Mouse (Mus musculus): ENCODE data around the gene Tenm4. TPM values are rescaled to one million over a fixed set of nuclear protein-coding genes. Genes with fewer than 3 reads are reported as not detected.

Gene Tenm4
- total and polyA plus RNA-seq, 3 experiments: 0.04 to 0.38 TPM; not detected in 1

- H3K4me1 ChIP-seq (ENCODE audit: insufficient read depth, low read depth, low read length): no peaks in the 10 kb centered on the region
- DNase-seq (ENCODE audit: low spot score) (no peak), ATAC-seq (ENCODE audit: extremely low read depth, insufficient number of reproducible peaks, low FRiP score, poor library complexity, severe bottlenecking) (no peak)
- no peaks in the 10 kb centered on the region for H3K27me3 ChIP-seq (ENCODE audit: insufficient read depth, low read length)
- H3K36me3 ChIP-seq (replicated peaks): no peaks in the 10 kb centered on the region
- H3K4me3 ChIP-seq (ENCODE audit: low read depth, low read length): no peak overlapping the region
- H3K9me3 ChIP-seq (replicated peaks): peaks cover 59% of the 10 kb centered on the region
- TF ChIP-seq GATA2 (IDR thresholded peaks at IDR 0.05; ENCODE audit: borderline replicate concordance, low read depth, low read length) (no peak), TAL1 (conservative IDR thresholded peaks at IDR 0.05; ENCODE audit: low read depth, low read length) (no peak), GATA1 (IDR thresholded peaks at IDR 0.05; ENCODE audit: borderline replicate concordance, low read length) (no peak), CTCF (IDR thresholded peaks at IDR 0.05; ENCODE audit: low read depth, low read length) (no peak), POLR2AphosphoS5 (IDR thresholded peaks at IDR 0.05; ENCODE audit: insufficient replicate concordance, low read depth, low read length) (no peak)
Measured at GRCm38 (mm10) chr7:96505538-96505937, 334.5 kb downstream of the Tenm4 start.

GRCm38 (mm10) chr7:96507046-96507445 lies 336.0 kb downstream of the Tenm4 start:
- ATAC-seq (ENCODE audit: extremely low read depth, insufficient number of reproducible peaks, low FRiP score, poor library complexity, severe bottlenecking): no peak
- no peak for TF ChIP-seq GATA2 (IDR thresholded peaks at IDR 0.05; ENCODE audit: borderline replicate concordance, low read depth, low read length)
- no peak for TF ChIP-seq CTCF (IDR thresholded peaks at IDR 0.05; ENCODE audit: low read depth, low read length)
- no peak overlapping the region for H3K4me3 ChIP-seq (ENCODE audit: low read depth, low read length)
- H3K36me3 ChIP-seq (replicated peaks): no peaks in the 10 kb centered on the region
- H3K4me1 ChIP-seq (ENCODE audit: insufficient read depth, low read depth, low read length): no peaks in the 10 kb centered on the region
- peaks cover 62% of the 10 kb centered on the region for H3K9me3 ChIP-seq (replicated peaks)
- no peaks in the 10 kb centered on the region for H3K27me3 ChIP-seq (ENCODE audit: insufficient read depth, low read length)
- DNase-seq (ENCODE audit: low spot score): no peak

DNA sequence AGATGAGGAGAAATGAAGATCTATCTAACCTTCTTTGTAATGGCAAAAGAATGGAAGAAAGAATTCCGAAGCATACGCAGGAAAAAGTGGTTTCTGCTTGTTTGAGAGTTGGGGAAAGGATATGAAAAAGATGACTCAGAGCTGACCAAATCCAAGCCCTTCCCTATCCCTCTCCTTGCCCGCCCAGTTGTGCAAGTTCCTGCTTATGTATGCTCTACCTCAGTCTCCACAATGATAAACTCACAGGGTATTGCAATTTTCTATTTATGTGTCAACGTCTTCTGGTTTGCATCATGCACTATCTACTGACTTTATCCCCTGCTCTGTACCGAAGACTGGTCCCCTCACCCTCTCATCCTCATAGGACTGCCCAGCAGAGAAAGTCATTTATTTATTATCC lies 339.4 kb downstream of the Tenm4 start:
- ATAC-seq (ENCODE audit: extremely low read depth, insufficient number of reproducible peaks, low FRiP score, poor library complexity, severe bottlenecking): no peak
- Histone ChIP-seq H3K4me3 (ENCODE audit: low read depth, low read length) (no peak overlapping the region), H3K27me3 (ENCODE audit: insufficient read depth, low read length) (no peaks in the 10 kb centered on the region), H3K36me3 (replicated peaks) (no peaks in the 10 kb centered on the region), H3K9me3 (replicated peaks) (peaks cover 54% of the 10 kb centered on the region), H3K4me1 (ENCODE audit: insufficient read depth, low read depth, low read length) (no peaks in the 10 kb centered on the region)
- no peak for DNase-seq (ENCODE audit: low spot score)
- TF ChIP-seq CTCF (IDR thresholded peaks at IDR 0.05; ENCODE audit: low read depth, low read length) (no peak), POLR2AphosphoS5 (IDR thresholded peaks at IDR 0.05; ENCODE audit: insufficient replicate concordance, low read depth, low read length) (no peak), TAL1 (conservative IDR thresholded peaks at IDR 0.05; ENCODE audit: low read depth, low read length) (no peak), GATA2 (IDR thresholded peaks at IDR 0.05; ENCODE audit: borderline replicate concordance, low read depth, low read length) (no peak), GATA1 (IDR thresholded peaks at IDR 0.05; ENCODE audit: borderline replicate concordance, low read length) (no peak)

- ATAC-seq (ENCODE audit: extremely low read depth, insufficient number of reproducible peaks, low FRiP score, poor library complexity, severe bottlenecking): no peak
- Histone ChIP-seq H3K4me3 (ENCODE audit: low read depth, low read length) (no peak overlapping the region), H3K9me3 (replicated peaks) (peaks cover 50% of the 10 kb centered on the region), H3K4me1 (ENCODE audit: insufficient read depth, low read depth, low read length) (no peaks in the 10 kb centered on the region), H3K36me3 (replicated peaks) (no peaks in the 10 kb centered on the region), H3K27me3 (ENCODE audit: insufficient read depth, low read length) (no peaks in the 10 kb centered on the region)
- DNase-seq (ENCODE audit: low spot score): no peak
- TF ChIP-seq CTCF (IDR thresholded peaks at IDR 0.05; ENCODE audit: low read depth, low read length) (no peak), TAL1 (conservative IDR thresholded peaks at IDR 0.05; ENCODE audit: low read depth, low read length) (no peak), GATA2 (IDR thresholded peaks at IDR 0.05; ENCODE audit: borderline replicate concordance, low read depth, low read length) (no peak), GATA1 (IDR thresholded peaks at IDR 0.05; ENCODE audit: borderline replicate concordance, low read length) (no peak)
Measured at GRCm38 (mm10) chr7:96511018-96511609, 340.1 kb downstream of the Tenm4 start.

- Histone ChIP-seq H3K9me3 (replicated peaks) (peaks cover 52% of the 10 kb centered on the region), H3K27me3 (ENCODE audit: insufficient read depth, low read length) (no peaks in the 10 kb centered on the region), H3K4me3 (ENCODE audit: low read depth, low read length) (no peak overlapping the region), H3K4me1 (ENCODE audit: insufficient read depth, low read depth, low read length) (no peaks in the 10 kb centered on the region), H3K36me3 (replicated peaks) (no peaks in the 10 kb centered on the region)
- no peak for TF ChIP-seq GATA1 (IDR thresholded peaks at IDR 0.05; ENCODE audit: borderline replicate concordance, low read length)
- TF ChIP-seq POLR2AphosphoS5 (IDR thresholded peaks at IDR 0.05; ENCODE audit: insufficient replicate concordance, low read depth, low read length): no peak
- no peak for TF ChIP-seq CTCF (IDR thresholded peaks at IDR 0.05; ENCODE audit: low read depth, low read length)
- no peak for TF ChIP-seq TAL1 (conservative IDR thresholded peaks at IDR 0.05; ENCODE audit: low read depth, low read length)
- TF ChIP-seq GATA2 (IDR thresholded peaks at IDR 0.05; ENCODE audit: borderline replicate concordance, low read depth, low read length): no peak
- no peak for ATAC-seq (ENCODE audit: extremely low read depth, insufficient number of reproducible peaks, low FRiP score, poor library complexity, severe bottlenecking)
- no peak for DNase-seq (ENCODE audit: low spot score)
Measured at GRCm38 (mm10) chr7:96511953-96512511, 341.0 kb downstream of the Tenm4 start.

DNA sequence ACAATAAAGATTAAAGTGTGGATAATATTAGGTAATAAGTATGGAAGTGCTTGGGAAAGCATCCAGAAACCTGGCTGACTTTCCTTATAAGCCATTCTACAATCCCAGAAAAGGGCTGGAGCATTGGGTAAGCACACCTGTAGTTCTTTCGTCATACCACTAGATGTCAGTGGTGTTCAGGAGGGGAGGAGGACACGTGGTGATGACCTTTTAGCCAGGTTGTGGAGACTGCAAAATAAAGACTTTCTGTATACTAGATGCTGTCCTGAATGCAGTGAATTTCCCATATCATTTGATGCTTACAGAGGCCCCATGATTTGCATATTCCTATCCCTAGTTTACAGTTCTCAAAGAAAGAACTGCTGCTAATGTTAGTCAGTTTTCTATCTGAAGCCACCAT lies 348.2 kb downstream of the Tenm4 start:
- peak; percentile 38 for TF ChIP-seq CTCF (IDR thresholded peaks at IDR 0.05; ENCODE audit: low read depth, low read length)
- TF ChIP-seq TAL1 (conservative IDR thresholded peaks at IDR 0.05; ENCODE audit: low read depth, low read length): no peak
- H3K4me1 ChIP-seq (ENCODE audit: insufficient read depth, low read depth, low read length): no peaks in the 10 kb centered on the region
- no peak for DNase-seq (ENCODE audit: low spot score)
- no peaks in the 10 kb centered on the region for H3K36me3 ChIP-seq (replicated peaks)
- no peak for ATAC-seq (ENCODE audit: extremely low read depth, insufficient number of reproducible peaks, low FRiP score, poor library complexity, severe bottlenecking)
- peaks cover 19% of the 10 kb centered on the region for H3K9me3 ChIP-seq (replicated peaks)
- no peak overlapping the region for H3K4me3 ChIP-seq (ENCODE audit: low read depth, low read length)
- no peaks in the 10 kb centered on the region for H3K27me3 ChIP-seq (ENCODE audit: insufficient read depth, low read length)

Measured in G1E (cell line).